10 mouse cellular contexts compared by ENCODE assay signal in the genomic region with DNA sequence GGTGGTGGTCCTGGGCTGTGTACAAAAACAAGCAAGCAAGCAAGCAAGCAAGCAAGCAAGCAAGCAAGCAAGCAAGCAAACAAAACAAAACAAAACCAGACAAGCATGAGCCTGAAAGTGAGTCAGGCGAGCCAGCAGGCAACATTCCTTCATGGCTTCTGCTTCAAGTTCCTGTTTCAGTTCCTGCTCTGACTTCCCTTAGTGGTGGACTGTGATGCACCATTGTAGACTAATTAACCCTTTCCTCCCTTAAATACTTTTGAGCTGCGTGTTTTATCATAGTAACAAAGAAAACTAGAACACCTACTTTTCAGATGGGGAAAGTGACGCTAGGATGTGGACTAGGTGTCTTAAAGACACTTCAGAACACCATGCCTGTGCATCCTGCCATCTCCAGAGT.
"Had no signal": no experiment of that assay in that cellular context is flagged by ENCODE, and none has a peak within 500 bp of the region (broad histone marks: within the 10 kb centered on the region; RNA-seq: fewer than 3 reads in every experiment).

No protein-coding gene starts in this region.

- H3K4me1 ChIP-seq: liver, embryonic 12.5 days; midbrain, embryonic 13.5 days; neural tube, embryonic 15.5 days had no signal

- H3K4me2 ChIP-seq: liver, embryonic 12.5 days; lung, embryonic 14.5 days; midbrain, embryonic 13.5 days; neural tube, embryonic 15.5 days had no signal

- H3K36me3 ChIP-seq: liver, embryonic 12.5 days; midbrain, embryonic 13.5 days; neural tube, embryonic 15.5 days had no signal

- DNase-seq: kidney, adult 18-20 months; kidney, postnatal 10 days; kidney, postnatal 4 days had no signal

- H3K4me3 ChIP-seq: layer of hippocampus, adult 2 months; liver, embryonic 12.5 days; midbrain, embryonic 13.5 days; myocyte; neural tube, embryonic 15.5 days had no signal

- H3K27ac ChIP-seq: layer of hippocampus, adult 2 months; liver, embryonic 12.5 days; midbrain, embryonic 13.5 days; neural tube, embryonic 15.5 days; stomach, postnatal 0 days had no signal

- H3K9me3 ChIP-seq: liver, embryonic 12.5 days; midbrain, embryonic 13.5 days; neural tube, embryonic 15.5 days had no signal

- ATAC-seq: liver, embryonic 12.5 days; midbrain, embryonic 13.5 days had no signal

- H3K9ac ChIP-seq: liver, embryonic 12.5 days; lung, embryonic 14.5 days; midbrain, embryonic 13.5 days; neural tube, embryonic 15.5 days had no signal

- H3K27me3 ChIP-seq: liver, embryonic 12.5 days; midbrain, embryonic 13.5 days; neural tube, embryonic 15.5 days had no signal
